Mouse (Mus musculus): ENCODE results near the gene Rin2.

DNA sequence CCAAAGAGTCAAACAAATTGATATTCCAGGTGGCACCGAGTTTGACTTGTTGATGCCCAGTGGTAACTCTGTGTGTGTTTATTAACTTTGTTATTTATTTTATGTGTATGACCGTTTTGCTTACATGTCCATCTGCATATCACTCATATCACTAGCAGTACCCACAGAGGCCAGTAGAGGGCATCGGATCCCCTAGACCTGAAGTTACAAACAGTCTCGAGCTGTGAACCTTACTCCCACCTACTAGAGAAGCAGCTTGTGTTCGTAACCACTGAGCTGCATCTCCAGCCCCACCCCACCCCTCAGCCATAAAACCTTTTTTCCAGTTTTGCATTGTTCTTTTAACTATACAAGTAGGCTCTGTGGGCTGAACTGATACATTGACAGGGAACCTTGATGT lies 135.7 kb downstream of the Rin2 start:
- no peak for TF ChIP-seq GATA1 (IDR thresholded peaks at IDR 0.05; ENCODE audit: low read length)
- no peak for TF ChIP-seq TAL1 (IDR thresholded peaks at IDR 0.05; ENCODE audit: low read length)
